Mouse (Mus musculus): ENCODE measurements around the gene Irx2.

DNA sequence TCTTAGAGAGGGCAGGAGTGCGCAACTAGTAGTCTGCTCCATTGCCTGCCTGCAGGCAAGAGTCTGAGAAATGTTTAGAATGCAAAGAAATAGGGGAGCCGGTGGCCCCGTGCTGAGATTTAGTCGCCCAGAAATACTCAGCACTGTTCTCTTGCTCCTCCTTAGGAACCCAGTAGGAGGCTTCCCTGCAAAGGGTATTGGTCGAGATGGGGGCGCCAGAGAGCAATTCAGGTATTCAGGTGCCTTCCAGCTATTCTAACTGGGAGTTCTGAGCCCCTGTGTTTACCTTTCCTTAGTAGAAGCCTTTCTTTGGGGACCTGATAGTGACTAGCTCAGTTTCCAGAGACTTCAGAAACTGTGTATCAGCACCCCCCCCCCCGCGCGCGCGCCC is 11.5 kb downstream of the Irx2 start:
- no peak for TF ChIP-seq FLI1 (IDR thresholded peaks at IDR 0.05; ENCODE audit: low read length)
- TF ChIP-seq GATA1 (IDR thresholded peaks at IDR 0.05; ENCODE audit: borderline replicate concordance, low read length) = no peak
